Mouse (Mus musculus) cerebellum, adult 11 months (tissue): ENCODE measurements around the gene Clns1a.

ENCODE experiments used
- DNase-seq: peaks from one replicate; pipeline ENCODE4 v3.0.0; 2022

Gene Clns1a

DNA sequence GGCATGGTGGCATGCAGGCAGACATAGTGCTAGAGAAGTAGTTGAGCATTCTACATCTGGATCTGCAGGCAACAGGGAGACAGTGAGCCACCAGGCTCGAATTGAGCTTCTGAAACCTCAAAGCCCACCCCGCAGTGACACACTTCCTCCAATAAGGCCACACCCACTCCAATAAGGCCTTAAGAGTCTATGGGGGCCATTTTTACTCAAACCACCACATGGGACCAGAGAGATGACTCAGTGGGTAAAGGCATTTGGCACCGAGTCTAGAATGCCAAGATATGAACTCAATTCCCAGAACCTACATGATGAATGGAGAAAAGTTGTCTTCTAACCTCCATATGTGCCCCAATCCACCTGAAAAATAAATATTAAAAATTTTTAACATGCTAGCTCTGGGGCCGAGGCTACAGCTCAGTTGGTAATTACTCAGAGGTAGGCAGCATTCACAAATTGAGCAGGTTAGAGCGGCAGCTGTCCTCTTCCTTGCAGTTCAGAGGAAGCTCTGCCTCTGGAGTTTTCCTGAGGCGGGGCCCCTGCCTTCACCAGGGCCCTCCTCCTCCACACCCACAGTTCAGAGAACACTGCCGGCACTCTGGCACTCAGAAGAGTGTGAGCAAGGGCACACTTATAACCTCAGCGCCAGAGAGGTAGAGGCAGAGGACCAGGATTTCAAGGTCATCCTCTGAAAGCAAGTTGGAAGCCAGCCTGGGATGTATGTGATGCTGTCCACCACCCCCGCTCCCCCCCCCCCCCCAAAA lies 70.2 kb downstream of the Clns1a start:
- DNase-seq, result no peak

DNA sequence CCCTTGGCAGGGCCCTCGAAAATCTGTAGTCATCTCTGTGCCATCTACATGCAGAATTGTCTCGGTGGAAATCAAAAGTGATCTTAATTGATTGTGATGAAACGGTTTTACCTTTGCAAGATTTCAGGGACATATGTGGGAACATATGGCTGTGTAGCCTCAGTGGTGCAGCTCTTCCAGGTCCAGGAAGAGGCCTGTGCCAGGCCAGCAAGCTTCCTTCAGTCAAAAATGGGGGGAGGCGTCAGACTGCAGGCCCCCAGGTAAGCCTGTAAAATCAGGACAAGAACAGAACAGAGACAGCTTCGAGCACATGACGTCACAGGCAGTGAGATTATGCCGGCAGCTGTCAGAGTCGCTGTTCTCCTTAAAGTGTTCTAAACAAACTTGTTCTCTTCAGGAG lies 71.4 kb downstream of the Clns1a start:
- DNase-seq, result no peak

DNA sequence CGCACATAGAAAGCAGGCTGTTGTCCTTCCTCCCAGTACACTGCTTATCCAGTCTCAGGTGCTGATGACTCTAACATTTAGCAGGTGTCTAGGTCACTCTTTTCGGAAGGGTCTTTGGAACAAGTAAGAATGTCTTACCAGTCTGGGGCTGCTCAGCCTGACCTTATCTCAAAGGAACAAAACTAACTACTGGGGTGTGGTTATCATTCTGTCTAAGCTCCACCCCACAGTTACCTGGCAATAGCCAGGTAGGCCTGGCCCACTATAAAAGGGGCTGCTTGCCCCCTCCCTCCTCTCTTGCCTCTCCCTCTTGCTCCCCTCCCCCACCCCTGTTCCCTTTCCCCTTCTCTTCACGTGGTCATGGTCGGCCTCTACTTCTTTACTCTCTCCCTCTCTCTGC lies 72.6 kb downstream of the Clns1a start:
- DNase-seq, result no peak
